Mouse (Mus musculus) cerebellum, postnatal 4 days (tissue): Measurements from ENCODE around the gene Gm13278.
"Not testable (repeated sequence)": the region's sequence is repeated elsewhere in the genome, so short reads cannot be mapped to it uniquely, and the experiment has no call there.

Experiments used
- DNase-seq, 2 experiments: peaks; one replicate each; pipeline ENCODE4 v3.0.0; 2022; ENCODE audit warnings: low spot score in 2 of 2, mixed read lengths in 1 of 2

Gm13278 gene

DNA sequence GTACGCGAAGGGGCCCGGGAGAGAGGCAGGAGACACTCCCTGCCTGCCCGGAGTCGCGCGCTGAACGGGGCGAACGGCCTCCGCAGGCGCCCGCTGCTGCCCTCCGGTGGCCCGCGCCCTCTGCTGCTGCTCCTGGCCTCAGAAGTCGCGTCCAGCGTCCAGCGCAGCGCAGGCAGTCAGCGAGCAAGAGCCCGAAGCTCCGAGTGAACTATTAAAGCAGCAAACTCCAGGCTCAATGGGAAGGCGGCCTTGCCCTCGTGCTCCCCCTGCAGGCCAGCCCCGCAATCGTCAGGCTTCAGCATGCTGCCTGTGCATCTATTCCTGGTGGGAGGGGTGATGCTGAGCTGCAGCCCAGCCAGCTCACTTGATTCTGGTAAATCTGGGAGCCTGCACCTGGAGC is at the start of gene Gm13278:
Gene Gm13278 (plus strand): TSS at position 301 of the 400 bp plus-strand sequence.
- DNase-seq = not testable (repeated sequence)

DNA sequence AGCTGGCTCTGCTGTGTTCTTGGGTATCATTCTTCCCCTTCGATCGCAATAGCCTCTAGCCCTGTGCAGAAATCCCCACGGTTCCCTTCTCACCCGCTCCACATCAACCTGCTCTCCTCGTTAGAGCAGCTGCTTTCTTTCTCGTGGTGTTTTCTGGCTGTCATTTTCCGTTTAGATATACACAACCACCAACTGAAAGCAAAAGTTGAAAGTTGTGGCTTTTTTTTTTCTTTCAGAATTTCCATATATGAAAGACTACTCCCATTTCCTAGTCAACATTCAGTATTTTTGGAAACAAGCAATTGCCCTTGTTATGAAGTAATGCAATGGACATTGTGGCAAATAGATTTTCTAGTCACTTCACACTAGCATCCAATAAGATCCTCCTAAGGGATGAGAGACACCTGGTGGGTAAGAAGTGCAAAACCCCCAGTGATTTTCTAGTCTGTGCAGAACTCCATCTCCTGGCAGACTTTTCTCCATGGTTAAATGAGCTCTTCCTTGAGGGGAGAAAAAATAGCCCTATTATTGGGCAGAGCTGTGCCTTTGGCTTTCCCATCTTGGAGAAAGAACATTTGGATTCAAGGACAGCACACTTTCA is 48.5 kb upstream of the Gm13278 start:
- no peak for DNase-seq

DNA sequence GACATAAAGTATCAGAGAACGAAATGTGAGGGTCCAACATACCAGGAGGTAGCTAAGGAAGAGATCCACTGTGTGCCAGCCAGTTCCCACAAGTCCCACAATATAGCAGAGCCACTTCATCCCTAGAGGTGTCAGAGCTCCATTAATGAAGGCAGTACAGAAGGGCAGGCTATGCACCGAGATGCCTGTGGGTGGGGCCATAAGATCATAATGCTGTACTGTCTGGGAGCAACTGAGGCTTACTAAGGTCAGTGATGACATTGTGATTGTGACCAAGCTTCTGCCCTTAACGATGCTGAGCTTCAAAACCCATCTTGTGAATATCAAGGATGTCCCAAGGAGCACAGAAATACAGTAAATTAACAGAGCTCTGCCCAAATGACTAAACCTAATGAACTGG is 47.1 kb upstream of the Gm13278 start:
- no peak for DNase-seq

- DNase-seq = no peak
Measured at GRCm38 (mm10) chr4:88749926-88750325, 41.4 kb upstream of the Gm13278 start.

DNA sequence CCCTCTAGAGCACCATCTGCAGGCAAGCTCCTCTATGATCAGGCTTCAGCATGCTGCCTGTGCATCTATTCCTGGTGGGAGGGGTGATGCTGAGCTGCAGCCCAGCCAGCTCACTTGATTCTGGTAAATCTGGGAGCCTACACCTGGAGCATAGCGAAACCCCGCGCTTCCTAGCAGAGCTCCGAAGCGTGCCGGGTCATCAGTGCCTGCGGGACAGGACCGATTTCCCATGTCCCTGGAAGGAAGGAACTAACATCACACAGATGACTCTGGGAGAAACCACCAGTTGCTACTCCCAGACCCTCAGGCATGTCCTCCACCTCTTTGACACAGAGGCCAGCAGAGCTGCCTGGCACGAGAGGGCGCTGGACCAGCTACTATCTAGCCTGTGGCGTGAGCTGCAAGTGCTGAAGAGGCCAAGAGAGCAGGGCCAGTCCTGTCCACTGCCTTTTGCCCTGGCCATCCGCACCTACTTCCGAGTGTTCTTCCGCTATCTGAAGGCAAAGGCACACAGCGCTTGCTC is 36.5 kb upstream of the Gm13278 start, which contains the start of gene Gm13271:
Gene Gm13271 (plus strand): TSS at position 51 of the 523 bp plus-strand sequence.
- peak; percentile 76 to 79 for DNase-seq

- DNase-seq = not testable (repeated sequence)
Measured at GRCm38 (mm10) chr4:88756581-88757513, 34.5 kb upstream of the Gm13278 start.

- DNase-seq = peak; percentile 86 to 90
Measured at GRCm38 (mm10) chr4:88757628-88758031, 33.7 kb upstream of the Gm13278 start.

GRCm38 (mm10) chr4:88758751-88759150 is 32.6 kb upstream of the Gm13278 start:
- not testable (repeated sequence) for DNase-seq

DNA sequence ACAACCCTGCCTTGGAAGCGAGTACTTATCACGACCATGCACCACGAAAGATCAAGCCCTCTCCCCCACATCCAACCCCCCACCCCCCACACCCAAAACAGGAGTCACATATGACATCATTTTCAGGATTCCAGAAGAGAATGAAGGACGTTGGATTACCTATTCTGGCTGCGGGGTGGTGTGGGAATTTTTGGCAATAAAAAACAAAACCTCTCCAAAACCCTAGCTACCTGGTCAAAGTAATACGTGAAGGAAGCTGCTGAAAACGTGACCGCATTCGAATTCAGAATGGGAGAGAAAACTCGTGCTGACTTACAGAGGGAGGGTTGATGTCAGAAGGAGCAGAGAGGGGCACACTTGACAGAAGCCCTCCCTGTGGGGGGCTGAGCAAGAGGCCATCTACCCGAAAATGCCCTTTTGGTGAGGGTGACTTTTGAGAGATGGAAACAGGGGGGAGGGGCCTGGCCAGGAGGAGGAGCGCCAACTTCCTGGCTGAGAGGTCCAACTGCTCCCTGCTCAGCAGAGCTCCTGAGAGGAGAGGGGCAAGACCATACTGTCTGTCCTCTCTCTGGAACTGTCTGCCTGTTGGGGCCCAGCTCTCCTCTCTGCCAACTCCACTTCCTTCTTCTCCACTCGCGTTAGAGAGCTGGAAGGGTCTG is 31.6 kb upstream of the Gm13278 start, which contains the start of gene Gm13283:
Gene Gm13283 (plus strand): TSS at position 510 of the 659 bp plus-strand sequence.
- DNase-seq = peak; percentile 33 to 54

- DNase-seq = peak in 1 of 2 experiments; percentile 66
Measured at GRCm38 (mm10) chr4:88760431-88760830, 30.9 kb upstream of the Gm13278 start.

DNA sequence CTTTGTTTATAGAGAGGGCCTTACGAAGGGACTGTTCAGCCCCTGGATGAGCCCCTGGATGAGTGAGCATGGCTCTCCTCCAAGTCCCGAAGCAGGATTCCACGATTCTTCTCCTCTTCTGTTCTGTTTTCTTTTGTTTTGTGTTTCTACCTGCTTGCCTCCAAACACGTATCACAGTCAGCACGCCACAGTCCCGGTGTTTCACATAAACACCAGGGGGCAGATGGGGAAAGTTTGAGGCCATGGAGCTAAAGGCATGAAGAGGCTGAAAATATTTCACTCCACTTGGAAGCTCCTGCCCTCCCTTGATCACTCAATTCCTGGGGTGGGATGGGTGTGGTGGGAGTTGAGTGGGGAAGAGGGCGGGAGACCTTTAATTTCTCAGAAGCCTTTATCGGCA is 29.6 kb upstream of the Gm13278 start:
- DNase-seq = peak; percentile 73 to 77

GRCm38 (mm10) chr4:88762341-88762740 is 29.0 kb upstream of the Gm13278 start:
- peak in 1 of 2 experiments; percentile 45 for DNase-seq

GRCm38 (mm10) chr4:88763384-88764018 is 27.8 kb upstream of the Gm13278 start:
- DNase-seq = not testable (repeated sequence)

DNA sequence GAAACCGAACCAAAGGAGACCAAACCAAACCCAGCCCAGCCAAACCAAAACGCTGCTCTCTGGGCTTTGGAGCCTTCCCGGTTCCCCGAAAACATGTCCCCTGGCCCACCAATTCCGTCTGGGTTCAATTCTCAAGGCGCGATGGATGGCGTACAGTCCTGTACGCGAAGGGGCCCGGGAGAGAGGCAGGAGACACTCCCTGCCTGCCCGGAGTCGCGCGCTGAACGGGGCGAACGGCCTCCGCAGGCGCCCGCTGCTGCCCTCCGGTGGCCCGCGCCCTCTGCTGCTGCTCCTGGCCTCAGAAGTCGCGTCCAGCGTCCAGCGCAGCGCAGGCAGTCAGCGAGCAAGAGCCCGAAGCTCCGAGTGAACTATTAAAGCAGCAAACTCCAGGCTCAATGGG is 17.8 kb upstream of the Gm13278 start, which contains the start of gene Gm13290:
Gene Gm13290 (plus strand): TSS at position 301 of the 400 bp plus-strand sequence.
- DNase-seq = not testable (repeated sequence)

DNA sequence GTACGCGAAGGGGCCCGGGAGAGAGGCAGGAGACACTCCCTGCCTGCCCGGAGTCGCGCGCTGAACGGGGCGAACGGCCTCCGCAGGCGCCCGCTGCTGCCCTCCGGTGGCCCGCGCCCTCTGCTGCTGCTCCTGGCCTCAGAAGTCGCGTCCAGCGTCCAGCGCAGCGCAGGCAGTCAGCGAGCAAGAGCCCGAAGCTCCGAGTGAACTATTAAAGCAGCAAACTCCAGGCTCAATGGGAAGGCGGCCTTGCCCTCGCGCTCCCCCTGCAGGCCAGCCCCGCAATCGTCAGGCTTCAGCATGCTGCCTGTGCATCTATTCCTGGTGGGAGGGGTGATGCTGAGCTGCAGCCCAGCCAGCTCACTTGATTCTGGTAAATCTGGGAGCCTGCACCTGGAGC is 14.7 kb upstream of the Gm13278 start, which contains the start of gene Gm13289:
Gene Gm13289 (plus strand): TSS at position 301 of the 400 bp plus-strand sequence.
- not testable (repeated sequence) for DNase-seq

DNA sequence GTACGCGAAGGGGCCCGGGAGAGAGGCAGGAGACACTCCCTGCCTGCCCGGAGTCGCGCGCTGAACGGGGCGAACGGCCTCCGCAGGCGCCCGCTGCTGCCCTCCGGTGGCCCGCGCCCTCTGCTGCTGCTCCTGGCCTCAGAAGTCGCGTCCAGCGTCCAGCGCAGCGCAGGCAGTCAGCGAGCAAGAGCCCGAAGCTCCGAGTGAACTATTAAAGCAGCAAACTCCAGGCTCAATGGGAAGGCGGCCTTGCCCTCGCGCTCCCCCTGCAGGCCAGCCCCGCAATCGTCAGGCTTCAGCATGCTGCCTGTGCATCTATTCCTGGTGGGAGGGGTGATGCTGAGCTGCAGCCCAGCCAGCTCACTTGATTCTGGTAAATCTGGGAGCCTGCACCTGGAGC is 11.8 kb upstream of the Gm13278 start, which contains the start of gene Gm13272:
Gene Gm13272 (plus strand): TSS at position 301 of the 400 bp plus-strand sequence.
- DNase-seq = not testable (repeated sequence)

DNA sequence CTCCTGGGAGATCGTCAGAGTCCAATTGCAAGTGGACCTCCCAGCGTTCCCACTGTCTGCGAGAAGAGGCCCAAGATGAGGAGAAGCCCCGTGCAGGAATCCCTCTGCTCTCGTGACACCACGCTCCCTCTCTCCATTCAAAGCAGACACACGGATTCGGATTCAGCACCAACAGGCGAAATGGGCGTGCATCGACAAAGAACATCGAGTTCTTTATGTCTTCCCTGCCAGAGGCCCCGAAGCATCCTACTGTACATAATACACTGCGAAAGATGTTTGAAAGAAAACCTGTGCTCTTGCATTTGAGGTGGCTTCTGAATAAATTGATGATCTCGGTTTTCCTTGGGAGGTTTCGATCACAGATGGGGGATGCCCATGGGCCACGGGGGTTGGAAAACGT is 11.0 kb upstream of the Gm13278 start:
- DNase-seq = not testable (repeated sequence)

DNA sequence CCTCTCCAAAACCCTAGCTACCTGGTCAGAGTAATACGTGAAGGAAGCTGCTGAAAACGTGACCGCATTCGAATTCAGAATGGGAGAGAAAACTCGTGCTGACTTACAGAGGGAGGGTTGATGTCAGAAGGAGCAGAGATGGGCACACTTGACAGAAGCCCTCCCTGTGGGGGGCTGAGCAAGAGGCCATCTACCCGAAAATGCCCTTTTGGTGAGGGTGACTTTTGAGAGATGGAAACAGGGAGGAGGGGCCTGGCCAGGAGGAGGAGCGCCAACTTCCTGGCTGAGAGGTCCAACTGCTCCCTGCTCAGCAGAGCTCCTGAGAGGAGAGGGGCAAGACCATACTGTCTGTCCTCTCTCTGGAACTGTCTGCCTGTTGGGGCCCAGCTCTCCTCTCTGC is 9.5 kb upstream of the Gm13278 start, which contains the start of gene Ifnz:
Gene Ifnz (plus strand): TSS at position 301 of the 400 bp plus-strand sequence.
- DNase-seq = not testable (repeated sequence)

GRCm38 (mm10) chr4:88782335-88782734 is 9.0 kb upstream of the Gm13278 start:
- DNase-seq = not testable (repeated sequence)

- not testable (repeated sequence) for DNase-seq
Measured at GRCm38 (mm10) chr4:88785409-88785808, 5.9 kb upstream of the Gm13278 start, which contains the start of gene Gm13276. Gm13276 (plus strand) TSS chr4:88785709.

DNA sequence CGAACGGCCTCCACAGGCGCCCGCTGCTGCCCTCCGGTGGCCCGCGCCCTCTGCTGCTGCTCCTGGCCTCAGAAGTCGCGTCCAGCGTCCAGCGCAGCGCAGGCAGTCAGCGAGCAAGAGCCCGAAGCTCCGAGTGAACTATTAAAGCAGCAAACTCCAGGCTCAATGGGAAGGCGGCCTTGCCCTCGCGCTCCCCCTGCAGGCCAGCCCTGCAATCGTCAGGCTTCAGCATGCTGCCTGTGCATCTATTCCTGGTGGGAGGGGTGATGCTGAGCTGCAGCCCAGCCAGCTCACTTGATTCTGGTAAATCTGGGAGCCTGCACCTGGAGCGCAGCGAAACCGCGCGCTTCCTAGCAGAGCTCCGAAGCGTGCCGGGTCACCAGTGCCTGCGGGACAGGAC is 2.9 kb upstream of the Gm13278 start, which contains the start of gene Gm13277:
Gene Gm13277 (plus strand): TSS at position 231 of the 400 bp plus-strand sequence.
- DNase-seq = peak; percentile 29 to 69
